Mouse (Mus musculus) colon, adult 2 months (tissue): Measurements from ENCODE around the gene Jup. TPM values are rescaled to one million over a fixed set of nuclear protein-coding genes. Genes with fewer than 3 reads are reported as not detected.

Source experiments
- polyA plus RNA-seq: library from polyadenylated mRNA; depleted of rRNA; stranded (reverse); fragments of >200 nt; gene quantifications from 2 replicates; pipeline ENCODE4 v1.2.3, GENCODE M21; 2012; rRNA removed

Jup gene
- 522 and 536 TPM in 2 replicates for polyA plus RNA-seq

DNA sequence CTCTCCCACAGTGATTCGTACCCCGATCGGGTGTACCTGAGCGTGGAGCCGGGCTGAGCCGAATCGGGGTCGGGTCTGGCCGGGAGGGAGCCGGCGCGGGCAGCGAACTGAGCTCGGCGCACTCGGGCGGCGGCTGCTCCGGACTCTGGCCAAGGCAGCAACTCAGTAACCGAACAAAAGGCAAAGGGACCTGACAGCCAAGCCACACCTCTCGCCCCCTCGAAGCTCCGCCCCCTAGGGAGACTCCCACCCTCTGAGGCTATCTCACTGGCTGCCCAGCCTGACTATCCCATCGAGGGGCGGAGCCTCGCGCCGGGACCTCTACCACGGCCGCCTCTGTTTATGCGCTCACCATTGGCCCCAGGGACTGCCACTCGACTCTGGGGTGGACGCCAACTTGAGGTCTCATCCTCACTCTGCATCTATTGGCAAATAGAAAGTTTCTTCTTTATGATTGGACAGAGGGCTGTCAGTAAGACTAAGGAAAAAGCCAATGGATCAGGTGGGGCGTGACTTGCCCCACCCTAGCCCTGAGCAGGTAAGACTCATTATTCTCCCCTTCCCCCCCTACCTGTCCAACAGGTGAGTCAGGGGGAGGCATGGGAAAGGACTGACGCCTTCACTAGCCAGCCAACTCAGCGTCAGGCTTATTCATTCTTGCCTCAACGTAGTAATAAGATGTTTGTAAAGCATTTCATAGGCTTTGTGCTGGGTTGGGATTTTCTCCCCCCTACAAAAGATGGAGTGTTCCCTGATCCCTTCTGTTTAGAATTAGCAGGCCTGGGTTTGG, at the start of gene Jup:
Gene Jup (minus strand): TSS at position 164 of the 790 bp plus-strand sequence.

DNA sequence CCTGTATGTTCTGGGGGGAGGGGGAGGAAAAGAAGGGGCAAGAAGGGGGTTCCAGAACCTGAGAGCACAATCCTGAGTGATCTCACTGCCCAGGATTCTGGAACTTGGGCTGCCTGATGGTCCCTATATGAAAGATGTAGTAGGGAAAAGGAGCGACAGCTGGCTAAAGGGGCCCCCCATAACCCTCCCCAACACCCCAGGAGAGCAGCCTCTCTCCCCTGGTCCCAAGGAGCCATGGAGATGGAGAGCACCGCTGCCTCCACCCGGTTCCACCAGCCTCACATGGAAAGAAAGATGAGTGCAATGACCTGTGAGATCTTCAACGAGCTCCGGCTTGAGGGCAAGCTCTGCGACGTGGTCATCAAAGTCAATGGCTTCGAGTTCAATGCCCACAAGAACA, 44.2 kb upstream of the Jup start, which contains the start of the genes Nt5c3b and Klhl10:
Gene Nt5c3b (minus strand): TSS at position 12 of the 400 bp plus-strand sequence.
Gene Klhl10 (plus strand): TSS at position 121 of the 400 bp plus-strand sequence.

DNA sequence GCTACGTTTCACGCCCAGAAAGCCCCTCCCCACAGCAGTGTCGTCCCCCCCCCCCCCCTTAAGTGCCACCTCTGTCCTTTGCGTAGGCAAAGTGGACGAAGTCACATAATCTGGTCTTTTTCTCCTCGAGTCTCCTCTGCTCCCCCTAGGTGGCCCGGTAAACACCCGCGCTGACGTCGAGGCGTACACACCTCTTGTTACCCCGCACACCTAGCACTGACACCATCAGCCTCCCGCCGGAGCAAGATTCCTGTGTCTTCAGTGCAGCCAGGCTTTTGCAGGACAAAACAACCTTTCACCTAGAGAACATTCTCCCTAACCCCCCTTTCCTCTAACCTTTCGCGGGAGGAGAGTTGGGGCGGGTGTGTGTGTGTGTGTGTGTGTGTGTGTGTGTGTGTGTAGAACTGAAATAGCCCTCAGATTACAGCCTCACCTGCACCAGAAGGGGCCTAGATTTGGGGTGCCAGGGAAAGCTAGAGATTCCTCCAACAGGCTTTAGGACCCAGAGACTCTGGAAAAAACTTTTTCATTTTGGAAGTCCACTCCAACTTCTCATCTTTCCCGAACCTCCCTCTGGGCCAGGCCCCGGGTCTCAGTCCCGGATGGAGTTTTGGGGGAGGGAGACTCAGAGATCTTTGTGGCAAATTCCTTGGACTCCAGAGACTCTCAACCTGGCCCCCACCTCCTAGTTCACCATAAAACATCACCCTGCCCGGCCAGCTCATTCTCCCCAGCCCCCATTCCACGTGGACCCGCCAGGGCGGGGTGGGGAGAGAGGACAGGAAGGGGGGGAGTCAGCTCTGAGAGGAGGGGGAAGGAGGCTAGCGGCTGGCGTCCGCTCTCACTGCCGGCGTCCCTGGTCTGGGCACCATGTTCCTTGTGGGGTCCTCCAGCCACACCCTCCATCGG, 17.6 kb upstream of the Jup start, which contains the start of gene Fkbp10:
Gene Fkbp10 (plus strand): TSS at position 784 of the 909 bp plus-strand sequence.

DNA sequence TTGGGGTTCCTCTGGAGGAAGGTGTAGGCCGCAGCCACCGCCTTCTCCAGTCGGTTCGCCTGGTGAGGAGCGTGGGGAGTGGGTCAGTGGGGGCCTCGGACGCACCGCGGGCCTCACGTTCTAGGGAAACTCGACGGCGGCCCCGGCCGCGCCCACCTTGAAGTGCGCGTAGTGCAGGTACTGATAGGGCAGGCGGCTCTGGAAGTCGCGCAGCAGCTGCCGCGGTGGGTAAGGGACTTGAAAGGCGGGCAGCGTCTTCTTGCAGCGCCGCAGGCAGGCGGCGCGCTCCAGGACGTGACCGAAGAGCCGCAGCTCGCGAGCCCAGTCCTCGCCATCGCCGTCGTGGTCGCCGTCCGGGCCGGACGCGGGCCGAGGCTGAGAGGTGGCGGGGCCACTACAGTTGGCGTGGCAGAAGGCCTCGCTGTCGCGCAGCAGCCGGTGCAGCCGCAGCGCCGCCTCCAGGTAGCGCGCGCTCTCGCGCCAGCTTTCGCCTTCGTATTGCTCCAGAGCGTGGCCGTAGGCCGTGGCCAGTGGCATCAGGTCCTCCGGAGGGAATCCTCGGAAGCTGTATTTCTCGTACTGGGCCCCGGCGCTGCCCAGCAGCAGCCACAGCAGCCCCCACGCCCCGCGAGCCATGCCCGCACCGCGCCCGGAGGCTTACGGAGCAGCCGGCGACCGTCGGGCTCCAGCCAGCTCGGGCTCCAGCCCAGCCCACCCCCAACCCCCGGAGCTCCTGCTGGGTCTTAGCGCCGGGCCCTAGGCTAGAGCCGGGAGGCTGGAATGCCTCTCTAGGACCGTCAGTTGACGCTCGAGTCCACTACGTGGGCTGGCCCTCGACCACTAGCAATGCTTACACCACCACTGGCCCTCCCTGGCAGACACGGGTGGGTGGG, 16.7 kb upstream of the Jup start, which contains the start of gene P3h4:
Gene P3h4 (minus strand): TSS at position 816 of the 893 bp plus-strand sequence.

DNA sequence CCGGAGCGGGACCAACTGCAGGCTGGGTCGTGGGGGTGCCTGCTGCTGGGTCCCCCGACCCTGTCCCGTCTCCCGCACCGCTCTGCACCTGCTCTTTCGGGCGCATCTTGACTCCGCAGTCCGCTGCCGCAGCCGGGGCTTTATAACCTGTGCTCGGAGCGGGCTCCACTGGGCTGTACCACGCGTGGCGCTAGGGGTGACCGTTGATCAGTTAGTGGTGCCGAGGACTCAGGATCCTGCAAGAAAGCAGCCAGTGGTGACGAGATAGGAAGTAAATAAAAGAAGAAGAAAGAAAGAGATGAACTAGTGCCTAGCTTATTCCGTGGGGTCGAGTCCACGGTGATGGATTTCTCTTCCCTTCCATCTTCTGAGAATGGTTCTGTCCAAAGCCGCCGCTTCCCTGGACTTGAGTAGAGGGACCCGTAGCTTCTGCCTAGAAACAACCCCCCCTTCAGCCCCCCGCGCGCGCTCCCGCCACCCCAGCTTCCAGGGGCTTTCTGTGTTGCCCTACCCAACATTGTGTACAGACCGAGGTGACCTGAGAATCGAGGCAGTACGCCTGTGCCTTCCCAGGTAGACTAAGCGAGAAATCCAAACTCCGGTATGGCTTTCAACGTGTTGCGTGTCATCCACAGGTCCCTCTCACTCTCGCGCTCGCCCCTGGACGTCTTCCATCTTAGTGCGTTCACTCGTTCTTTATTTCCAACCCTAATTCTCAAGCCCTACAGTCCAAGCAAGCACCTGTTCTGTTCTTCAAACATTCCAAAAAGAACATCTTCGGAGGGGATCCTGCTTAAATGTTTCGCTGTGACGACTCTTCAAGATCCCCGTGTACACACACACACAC, 41.4 kb downstream of the Jup start, which contains the start of gene Hap1:
Gene Hap1 (minus strand): TSS at position 157 of the 847 bp plus-strand sequence.

DNA sequence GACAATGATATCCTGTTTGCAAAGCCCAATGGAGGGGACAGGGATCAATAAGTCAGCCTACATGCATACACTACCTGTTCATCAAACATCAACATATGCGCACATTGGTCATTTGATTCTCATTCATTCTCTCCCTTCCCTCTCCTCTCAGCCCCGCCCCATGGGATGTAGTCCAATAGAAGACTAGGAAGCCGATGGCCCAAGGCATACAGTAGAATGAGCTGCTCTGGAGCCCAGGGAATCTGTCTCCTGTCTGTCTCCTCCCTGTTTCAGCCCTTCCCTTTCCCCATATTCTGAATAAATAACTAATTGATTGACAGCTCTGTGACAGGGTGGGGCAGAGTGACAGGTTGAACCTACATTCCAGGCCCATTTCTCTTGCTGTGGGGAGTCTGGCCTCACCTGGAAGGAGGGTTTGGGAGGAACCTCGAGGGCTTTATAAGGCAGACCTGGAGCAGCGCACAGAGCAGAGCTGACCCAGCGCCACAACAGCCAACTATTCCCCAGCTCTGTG, 63.6 kb downstream of the Jup start, which contains the start of gene Gast:
Gene Gast (plus strand): TSS at position 464 of the 514 bp plus-strand sequence.

DNA sequence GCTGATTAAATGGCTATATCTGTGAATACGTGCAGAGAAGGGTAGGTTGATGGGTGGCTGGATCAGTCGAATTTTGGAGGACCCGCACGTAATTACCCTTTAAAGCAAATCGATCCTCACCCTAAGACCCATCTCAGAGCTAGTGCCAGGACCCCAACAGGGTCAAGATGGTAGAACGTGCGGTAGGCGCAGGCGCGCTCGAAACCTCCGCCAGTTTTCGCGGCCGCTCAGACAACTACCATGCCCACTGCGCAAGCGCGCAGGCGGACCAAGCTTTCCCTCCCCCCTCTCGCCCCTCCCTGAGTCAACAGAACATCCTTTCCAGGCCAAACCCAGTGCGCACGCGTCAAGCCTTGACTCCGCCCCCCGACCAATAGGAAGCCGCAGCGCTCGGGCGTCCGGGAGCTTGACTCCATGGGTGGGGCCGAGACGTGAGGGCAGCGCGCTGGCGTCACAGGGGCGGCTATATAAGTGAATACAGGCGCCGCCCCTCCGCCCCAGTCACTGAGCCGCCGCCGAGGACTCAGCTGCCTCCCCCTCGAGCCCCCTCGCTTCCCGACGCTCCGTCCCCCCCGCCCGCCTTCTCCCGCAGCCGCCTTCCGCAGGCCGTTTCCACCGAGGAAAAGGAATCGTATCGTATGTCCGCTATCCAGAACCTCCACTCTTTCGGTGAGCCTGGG, 77.9 kb downstream of the Jup start, which contains the start of gene Eif1:
Gene Eif1 (plus strand): TSS at position 394 of the 680 bp plus-strand sequence.

Other genes starting within 250 kb of the Jup start
- 4,854 and 4,867 TPM in 2 replicates for gene Krt19, start 249.1 kb downstream of the Jup start, polyA plus RNA-seq
- gene Krt9, start 204.5 kb downstream of the Jup start, polyA plus RNA-seq: not detected in 2 replicates
- 1.2 and 1.8 TPM in 2 replicates for gene Krt14, start 190.2 kb downstream of the Jup start, polyA plus RNA-seq
- gene Krt16, start 148.9 kb downstream of the Jup start, polyA plus RNA-seq: 0.43 TPM in 1 of 2 replicates, not detected in the other
- 15.9 and 16.8 TPM in 2 replicates for gene Krt17, start 136.7 kb downstream of the Jup start, polyA plus RNA-seq
- gene Krt42, start 127.9 kb downstream of the Jup start, polyA plus RNA-seq: 0.14 TPM in 1 of 2 replicates, not detected in the other
- 95.0 and 110 TPM in 2 replicates for gene Eif1, start 77.9 kb downstream of the Jup start, polyA plus RNA-seq
- gene Gast, start 63.4 kb downstream of the Jup start, polyA plus RNA-seq: not detected in 2 replicates
- gene Hap1, start 41.6 kb downstream of the Jup start, polyA plus RNA-seq: 5.7 and 5.8 TPM in 2 replicates
- gene P3h4, start 17.1 kb upstream of the Jup start, polyA plus RNA-seq: 27.1 and 30.5 TPM in 2 replicates
- 30.2 and 37.3 TPM in 2 replicates for gene Fkbp10, start 17.9 kb upstream of the Jup start, polyA plus RNA-seq
- 17.8 and 21.2 TPM in 2 replicates for gene Nt5c3b, start 44.0 kb upstream of the Jup start, polyA plus RNA-seq
- gene Klhl10, start 44.2 kb upstream of the Jup start, polyA plus RNA-seq: 0.10 and 0.23 TPM in 2 replicates
- 2.7 and 3.9 TPM in 2 replicates for gene Klhl11, start 75.0 kb upstream of the Jup start, polyA plus RNA-seq
- 144 and 146 TPM in 2 replicates for gene Acly, start 130.2 kb upstream of the Jup start, polyA plus RNA-seq
- 0.30 and 0.68 TPM in 2 replicates for gene Ttc25, start 147.8 kb upstream of the Jup start, polyA plus RNA-seq
- 31.3 and 31.6 TPM in 2 replicates for gene Cnp, start 177.1 kb upstream of the Jup start, polyA plus RNA-seq
- gene Nkiras2, start 221.5 kb upstream of the Jup start, polyA plus RNA-seq: 111 and 127 TPM in 2 replicates
- 19.3 and 23.7 TPM in 2 replicates for gene Dnajc7, start 222.4 kb upstream of the Jup start, polyA plus RNA-seq